Mouse (Mus musculus) heart, adult 9 months (tissue): ENCODE measurements at regions not wholly inside any gene's neighbourhood (a gene's known extent, or its start where the extent isn't known, plus 50 kb on each side); places are given as distances from the start of the nearest gene placed in this dataset.

ENCODE experiments used
- DNase-seq, 2 experiments: peaks; one replicate each; pipeline ENCODE4 v3.0.0; 2022; ENCODE audit warnings: low spot score in 2 of 2

GRCm38 (mm10) chr1:60665329-60665728 is 51.3 kb upstream of the Cd28 start:
- no peak for DNase-seq

GRCm38 (mm10) chr1:60662301-60662986 is 54.2 kb upstream of the Cd28 start:
- peak; percentile 70 to 71 for DNase-seq

GRCm38 (mm10) chr1:60661857-60662256 is 54.7 kb upstream of the Cd28 start:
- no peak for DNase-seq

GRCm38 (mm10) chr1:60659604-60660003 is 57.0 kb upstream of the Cd28 start:
- DNase-seq, result no peak

GRCm38 (mm10) chr1:60659041-60659440 is 57.6 kb upstream of the Cd28 start:
- DNase-seq, result no peak

GRCm38 (mm10) chr1:60658383-60658782 is 58.2 kb upstream of the Cd28 start:
- no peak for DNase-seq

- no peak for DNase-seq
Measured at GRCm38 (mm10) chr1:60657511-60657910, 59.1 kb upstream of the Cd28 start.

- no peak for DNase-seq
Measured at GRCm38 (mm10) chr1:60656976-60657375, 59.6 kb upstream of the Cd28 start.

GRCm38 (mm10) chr1:60655691-60656595 is 60.7 kb upstream of the Cd28 start:
- DNase-seq, result no peak

GRCm38 (mm10) chr1:60655206-60655605 is 61.4 kb upstream of the Cd28 start:
- peak in 1 of 2 experiments; percentile 57 for DNase-seq

GRCm38 (mm10) chr1:60652570-60653011 is 64.0 kb upstream of the Cd28 start:
- peak; percentile 67 to 75 for DNase-seq

GRCm38 (mm10) chr1:60650158-60650557 is 66.4 kb upstream of the Cd28 start:
- peak; percentile 71 to 75 for DNase-seq

GRCm38 (mm10) chr1:60649303-60649850 is 67.2 kb upstream of the Cd28 start:
- DNase-seq, result no peak

GRCm38 (mm10) chr1:60646828-60647227 is 69.8 kb upstream of the Cd28 start:
- no peak for DNase-seq

- no peak for DNase-seq
Measured at GRCm38 (mm10) chr1:60646174-60646573, 70.4 kb upstream of the Cd28 start.

GRCm38 (mm10) chr1:60645176-60645575 is 71.4 kb upstream of the Cd28 start:
- no peak for DNase-seq

GRCm38 (mm10) chr1:60642761-60643160 is 73.8 kb upstream of the Cd28 start:
- DNase-seq, result no peak

- no peak for DNase-seq
Measured at GRCm38 (mm10) chr1:60642175-60642574, 74.4 kb upstream of the Cd28 start.

- peak in 1 of 2 experiments; percentile 78 for DNase-seq
Measured at GRCm38 (mm10) chr1:60641324-60641764, 74.4 kb upstream of the Raph1 start.

- no peak for DNase-seq
Measured at GRCm38 (mm10) chr1:60639536-60639935, 72.6 kb upstream of the Raph1 start.

- no peak for DNase-seq
Measured at GRCm38 (mm10) chr1:60639059-60639458, 72.2 kb upstream of the Raph1 start.

- no peak for DNase-seq
Measured at GRCm38 (mm10) chr1:60636802-60637452, 70.0 kb upstream of the Raph1 start.
